Mouse (Mus musculus) granulocyte monocyte progenitor cell, adult 5-6 weeks (primary cell): Measurements from ENCODE around the gene Mustn1. TPM values are rescaled to one million over a fixed set of nuclear protein-coding genes. Genes with fewer than 3 reads are reported as not detected.

Experiments
- ATAC-seq: replicated peaks from 2 replicates; pipeline ENCODE4 v1.8.0; 2016; ENCODE audit warnings: mild to moderate bottlenecking, moderate TSS enrichment, inconsistent platforms; ENCODE audit not compliant: poor library complexity, severe bottlenecking
- total RNA-seq, 2 experiments: library from RNA; stranded (forward) in 1 of 2; stranded (reverse) in 1 of 2; fragments of 200-712, 200-1000 nt in 1 of 2; fragments of >200 nt in 1 of 2; fragmentation: Nextera tagmentation in 1 of 2; gene quantifications; 2 replicates each; pipeline ENCODE4 v1.2.3; 2014 to 2017

The Mustn1 gene
- total RNA-seq (2014; fragmentation: Nextera tagmentation) (2.9 TPM in 1 of 2 replicates, not detected in the other), total RNA-seq (2017) (0.65 and 2.2 TPM in 2 replicates)

- no peak for ATAC-seq
Observed at GRCm38 (mm10) chr14:30878958-30879571, at the start of gene Mustn1. Mustn1 (plus strand) TSS chr14:30879200.

GRCm38 (mm10) chr14:30837416-30837996 lies 41.5 kb upstream of the Mustn1 start:
- ATAC-seq = no peak

- no peak for ATAC-seq
Observed at GRCm38 (mm10) chr14:30843701-30844100, 35.3 kb upstream of the Mustn1 start.

- no peak for ATAC-seq
Observed at GRCm38 (mm10) chr14:30850504-30850903, 28.5 kb upstream of the Mustn1 start.

GRCm38 (mm10) chr14:30852325-30852724 lies 26.7 kb upstream of the Mustn1 start:
- ATAC-seq = no peak

GRCm38 (mm10) chr14:30855316-30855715 lies 23.7 kb upstream of the Mustn1 start:
- no peak for ATAC-seq

- ATAC-seq = no peak
Observed at GRCm38 (mm10) chr14:30856885-30857507, 22.0 kb upstream of the Mustn1 start.

GRCm38 (mm10) chr14:30857990-30858389 lies 21.0 kb upstream of the Mustn1 start:
- ATAC-seq = 0 out of 2 replicates have a peak, but pooled peaks have one; percentile 37

- no peak for ATAC-seq
Observed at GRCm38 (mm10) chr14:30861421-30862125, 17.4 kb upstream of the Mustn1 start.

GRCm38 (mm10) chr14:30862368-30862767 lies 16.6 kb upstream of the Mustn1 start:
- ATAC-seq = no peak

GRCm38 (mm10) chr14:30865311-30865710 lies 13.7 kb upstream of the Mustn1 start:
- no peak; the same call in 1 of the 2 replicates for ATAC-seq

GRCm38 (mm10) chr14:30867042-30867441 lies 12.0 kb upstream of the Mustn1 start:
- ATAC-seq = peak; percentile 60

GRCm38 (mm10) chr14:30868826-30869225 lies 10.2 kb upstream of the Mustn1 start:
- ATAC-seq = no peak

GRCm38 (mm10) chr14:30869391-30869801 lies 9.6 kb upstream of the Mustn1 start:
- ATAC-seq = peak; percentile 60

GRCm38 (mm10) chr14:30870206-30871147 lies 8.5 kb upstream of the Mustn1 start:
- peak; percentile 14 for ATAC-seq

- no peak for ATAC-seq
Observed at GRCm38 (mm10) chr14:30874095-30874700, 4.8 kb upstream of the Mustn1 start.

GRCm38 (mm10) chr14:30875130-30875865 lies 3.7 kb upstream of the Mustn1 start:
- ATAC-seq = peak; percentile 79

GRCm38 (mm10) chr14:30875955-30876354 lies 3.0 kb upstream of the Mustn1 start:
- ATAC-seq = peak; percentile 46

- ATAC-seq = 0 out of 2 replicates have a peak, but pooled peaks have one; percentile 5
Observed at GRCm38 (mm10) chr14:30876451-30876850, 2.5 kb upstream of the Mustn1 start.
